Mouse (Mus musculus) liver, embryonic 14.5 days (tissue): ENCODE results near the gene Olfr520.
"Not testable (repeated sequence)": the region's sequence is repeated elsewhere in the genome, so short reads cannot be mapped to it uniquely, and the experiment has no call there.

Experiments used
- CTCF ChIP-seq: IDR thresholded peaks from 2 replicates; pipeline ENCODE4 v1.5.1; 2016; ENCODE audit warnings: antibody characterized with exemption, low read depth, control low read depth
- EP300 ChIP-seq: IDR thresholded peaks from 2 replicates; pipeline ENCODE4 v1.6.1; 2016; ENCODE audit warnings: antibody characterized with exemption, low read depth

DNA sequence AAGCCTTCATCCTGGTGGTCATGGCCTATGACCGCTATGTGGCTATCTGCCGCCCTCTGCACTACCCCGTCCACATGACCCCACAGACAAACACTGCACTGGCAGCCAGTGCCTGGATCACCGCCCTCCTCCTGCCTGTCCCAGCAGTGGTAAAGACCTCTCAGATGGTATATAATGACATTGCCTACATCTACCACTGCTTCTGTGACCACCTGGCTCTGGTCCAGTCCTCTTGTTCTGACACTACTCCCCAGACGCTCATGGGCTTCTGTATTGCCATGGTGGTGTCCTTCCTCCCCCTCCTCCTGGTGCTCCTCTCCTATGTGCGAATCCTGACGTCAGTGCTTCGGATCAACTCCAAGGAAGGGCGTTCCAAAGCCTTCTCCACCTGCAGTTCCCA, 5.4 kb downstream of the Olfr520 start:
- TF ChIP-seq CTCF, EP300: not testable (repeated sequence)
